Mouse (Mus musculus) midbrain, postnatal 0 days (tissue): ENCODE data around the gene Arhgef25. TPM values are rescaled to one million over a fixed set of nuclear protein-coding genes. Genes with fewer than 3 reads are reported as not detected.
"Not testable (repeated sequence)": the region's sequence is repeated elsewhere in the genome, so short reads cannot be mapped to it uniquely, and the experiment has no call there.

Experiments used
- ATAC-seq: fragments of 200-750 bp; cut with Nextera tagmentation; 2 replicates; pipeline ENCODE4 v1.8.0; 2017; ENCODE audit warnings: moderate number of reproducible peaks, mild to moderate bottlenecking, moderate TSS enrichment, moderate library complexity; ENCODE audit not compliant: low FRiP score
- DNase-seq: peaks from one replicate; pipeline ENCODE4 v3.0.0-alpha.2; 2015; ENCODE audit warnings: low spot score
- H3K27ac ChIP-seq: fragments of 300-500 bp; sonication (generic); 2 replicates; pipeline ENCODE4 v1.5.1; 2014; ENCODE audit warnings: low read depth, mild to moderate bottlenecking, low read length, mixed read lengths
- H3K27me3 ChIP-seq: fragments of 300-500 bp; sonication (generic); 2 replicates; pipeline ENCODE4 v1.6.1; 2014; ENCODE audit warnings: low read length, control low read depth, mixed read lengths; ENCODE audit not compliant: insufficient read depth
- H3K36me3 ChIP-seq: fragments of 300-500 bp; sonication (generic); 2 replicates; pipeline ENCODE4 v1.6.1; 2014; ENCODE audit warnings: low read length, control low read depth, mixed read lengths; ENCODE audit not compliant: insufficient read depth
- H3K4me1 ChIP-seq: fragments of 300-500 bp; sonication (generic); 2 replicates; pipeline ENCODE4 v1.6.1; 2014; ENCODE audit warnings: mild to moderate bottlenecking, control low read depth, antibody characterized with exemption, low read length, mixed read lengths; ENCODE audit not compliant: insufficient read depth
- H3K4me2 ChIP-seq: fragments of 300-500 bp; sonication (generic); 2 replicates; pipeline ENCODE4 v1.6.1; 2014; ENCODE audit warnings: low read depth, mild to moderate bottlenecking, low read length, mixed read lengths; ENCODE audit not compliant: poor library complexity, severe bottlenecking
- H3K4me3 ChIP-seq: fragments of 300-500 bp; sonication (generic); 2 replicates; pipeline ENCODE4 v1.5.1; 2014; ENCODE audit warnings: low read depth, mild to moderate bottlenecking, low read length, moderate library complexity
- H3K9ac ChIP-seq: fragments of 300-500 bp; sonication (generic); replicated peaks from 2 replicates; pipeline ENCODE4 v1.6.1; 2014; ENCODE audit warnings: mild to moderate bottlenecking, low read length, moderate library complexity, mixed read lengths; ENCODE audit not compliant: poor library complexity, severe bottlenecking
- H3K9me3 ChIP-seq: fragments of 300-500 bp; sonication (generic); 2 replicates; pipeline ENCODE4 v1.6.1; 2016; ENCODE audit warnings: low read length, control low read depth
- CTCF ChIP-seq: IDR thresholded peaks from 2 replicates; pipeline ENCODE4 v1.5.1; 2016; ENCODE audit warnings: antibody characterized with exemption, mild to moderate bottlenecking
- WGBS: fragments of 180-500 bp; shearing (Covaris S2); extraction: QIAGEN DNeasy Blood & Tissue Kit; methylation state at CpG from one replicate; pipeline ENCODE4 v1.1.7; 2014; 5-methylcytosine and 5-hydroxymethylcytosine counted together
- polyA plus RNA-seq: library from polyadenylated mRNA; unstranded; fragments of >200 nt; fragmentation: Nextera tagmentation; extraction: Ambion mirVana; gene quantifications from 2 replicates; pipeline ENCODE4 v1.2.1, GENCODE M21; 2015
- total RNA-seq: library from RNA; depleted of rRNA; stranded (reverse); fragments of >200 nt; gene quantifications from 2 replicates; pipeline ENCODE4 v1.2.3, GENCODE M21; 2014; rRNA removed

Arhgef25 gene
- total and polyA plus RNA-seq, 2 experiments from 2014 or later, result 13.5 to 48.8 TPM

- H3K4me2 ChIP-seq, result no peak overlapping the region
- no peaks in the 10 kb centered on the region for H3K27me3 ChIP-seq
- no peak overlapping the region for H3K27ac ChIP-seq
- ATAC-seq (no peak), DNase-seq (no peak)
- H3K9me3 ChIP-seq, result no peaks in the 10 kb centered on the region
- H3K4me1 ChIP-seq, result no peaks in the 10 kb centered on the region
- H3K4me3 ChIP-seq, result no peak overlapping the region
- no peaks in the 10 kb centered on the region for H3K36me3 ChIP-seq
- 88% methylated on average over 11 of the region's 11 CpGs for WGBS
- no peak for TF ChIP-seq CTCF
- no peak overlapping the region for H3K9ac ChIP-seq
Observed at GRCm38 (mm10) chr10:127140971-127141370, 48.9 kb downstream of the Arhgef25 start.

GRCm38 (mm10) chr10:127138328-127139141 is 51.3 kb downstream of the Arhgef25 start:
- Histone ChIP-seq H3K36me3 (no peaks in the 10 kb centered on the region), H3K4me2 (no peak overlapping the region), H3K27ac (no peak overlapping the region), H3K4me1 (no peaks in the 10 kb centered on the region), H3K9ac (no peak overlapping the region), H3K4me3 (no peak overlapping the region), H3K9me3 (no peaks in the 10 kb centered on the region), H3K27me3 (no peaks in the 10 kb centered on the region)
- no peak for ATAC-seq
- WGBS, result 88% methylated on average over 18 of the region's 18 CpGs
- DNase-seq, result no peak
- TF ChIP-seq CTCF, result no peak

DNA sequence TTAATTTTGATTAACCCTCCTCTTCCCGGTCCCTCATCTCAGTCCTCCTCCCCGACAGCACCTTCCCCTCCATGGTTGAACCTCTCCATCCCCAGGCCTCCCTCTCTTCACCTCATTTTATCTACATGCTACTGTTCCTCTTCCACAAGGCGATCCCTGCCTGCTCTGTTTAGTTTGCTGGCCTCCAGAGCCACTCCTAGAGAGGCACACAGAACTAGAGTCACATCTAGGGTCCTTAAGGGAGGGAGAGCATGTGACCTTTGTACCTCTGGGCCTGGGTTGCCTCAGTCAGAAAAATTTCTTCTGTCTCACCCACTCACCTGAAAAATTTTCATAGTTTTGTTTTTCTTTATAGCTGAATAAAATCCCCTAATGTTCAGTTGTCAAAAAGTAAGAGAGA is 52.0 kb downstream of the Arhgef25 start:
- TF ChIP-seq CTCF, result no peak
- Histone ChIP-seq H3K4me1 (no peaks in the 10 kb centered on the region), H3K9ac (no peak overlapping the region), H3K36me3 (no peaks in the 10 kb centered on the region), H3K27ac (no peak overlapping the region), H3K4me3 (no peak overlapping the region), H3K4me2 (no peak overlapping the region), H3K27me3 (no peaks in the 10 kb centered on the region), H3K9me3 (no peaks in the 10 kb centered on the region)
- 89% methylated on average over 3 of the region's 3 CpGs for WGBS
- no peak for ATAC-seq
- DNase-seq, result no peak

- no peak for TF ChIP-seq CTCF
- 87% methylated on average over 4 of the region's 4 CpGs for WGBS
- Histone ChIP-seq H3K4me1 (no peaks in the 10 kb centered on the region), H3K27ac (no peak overlapping the region), H3K4me2 (no peak overlapping the region), H3K4me3 (no peak overlapping the region), H3K27me3 (no peaks in the 10 kb centered on the region), H3K9me3 (no peaks in the 10 kb centered on the region), H3K9ac (no peak overlapping the region), H3K36me3 (no peaks in the 10 kb centered on the region)
- DNase-seq (no peak), ATAC-seq (no peak)
Observed at GRCm38 (mm10) chr10:127136510-127136909, 53.4 kb downstream of the Arhgef25 start.

DNA sequence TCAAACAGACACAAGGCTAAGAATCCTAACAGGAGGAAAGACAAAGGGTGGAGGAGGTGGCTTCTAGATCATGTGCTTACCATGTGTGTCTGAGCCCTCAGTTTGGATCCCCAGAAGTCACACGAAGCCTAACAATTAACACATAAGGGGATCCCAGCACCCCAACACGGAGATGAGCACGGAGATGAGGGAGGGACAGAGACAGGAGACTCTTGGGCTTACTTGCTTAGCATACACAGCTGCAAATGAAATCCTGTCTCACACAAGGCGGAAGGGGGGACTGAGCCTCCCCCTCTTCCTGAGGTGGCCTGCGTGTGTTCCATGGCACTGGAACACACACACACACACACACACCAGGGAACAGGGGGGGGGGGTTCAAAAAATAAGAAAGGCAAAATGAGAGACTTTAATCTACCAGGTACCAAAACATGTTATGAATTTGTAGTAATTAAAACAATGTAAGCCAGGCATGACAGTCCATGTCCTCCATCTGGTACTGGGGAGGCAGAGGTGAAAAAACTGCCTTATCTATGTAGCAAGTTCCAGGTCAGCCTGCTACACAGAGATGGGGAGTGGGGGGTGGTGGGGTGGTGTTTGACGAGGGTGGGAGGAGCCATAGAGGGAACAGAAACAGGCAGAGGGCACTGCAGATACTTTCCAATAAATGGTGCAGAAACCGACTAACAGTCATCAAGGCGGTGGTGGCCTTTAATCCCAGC is 54.6 kb downstream of the Arhgef25 start:
- TF ChIP-seq CTCF, result no peak
- no peak for DNase-seq
- H3K9ac ChIP-seq, result no peak overlapping the region
- no peak overlapping the region for H3K4me3 ChIP-seq
- H3K27ac ChIP-seq, result no peak overlapping the region
- H3K27me3 ChIP-seq, result no peaks in the 10 kb centered on the region
- no peak for ATAC-seq
- no peak overlapping the region for H3K4me2 ChIP-seq
- no peaks in the 10 kb centered on the region for H3K36me3 ChIP-seq
- H3K9me3 ChIP-seq, result no peaks in the 10 kb centered on the region
- WGBS, result 63% methylated on average over 7 of the region's 8 CpGs
- no peaks in the 10 kb centered on the region for H3K4me1 ChIP-seq

- H3K27ac ChIP-seq, H3K27me3 ChIP-seq, H3K4me1 ChIP-seq, ATAC-seq, H3K4me3 ChIP-seq, H3K9ac ChIP-seq, H3K36me3 ChIP-seq, H3K9me3 ChIP-seq, H3K4me2 ChIP-seq, DNase-seq: not testable (repeated sequence)
- 87% methylated on average over 3 of the region's 3 CpGs for WGBS
- peak; percentile 49 for TF ChIP-seq CTCF
Observed at GRCm38 (mm10) chr10:127134394-127135035, 55.4 kb downstream of the Arhgef25 start.

Other genes starting within 250 kb of the Arhgef25 start
- 50.1 and 54.6 TPM in 2 replicates for gene Ctdsp2, start 211.4 kb downstream of the Arhgef25 start, total RNA-seq
- gene Ctdsp2, start 211.4 kb downstream of the Arhgef25 start, polyA plus RNA-seq, result 10.2 and 11.2 TPM in 2 replicates
- 0.90 and 2.0 TPM in 2 replicates for gene Avil, start 189.4 kb downstream of the Arhgef25 start, total RNA-seq
- gene Avil, start 189.4 kb downstream of the Arhgef25 start, polyA plus RNA-seq, result 1.2 and 1.3 TPM in 2 replicates
- 29.3 and 33.8 TPM in 2 replicates for gene Tsfm, start 159.2 kb downstream of the Arhgef25 start, total RNA-seq
- gene Tsfm, start 159.2 kb downstream of the Arhgef25 start, polyA plus RNA-seq, result 60.7 and 63.3 TPM in 2 replicates
- gene Mettl1, start 148.7 kb downstream of the Arhgef25 start, total RNA-seq, result 6.5 and 8.7 TPM in 2 replicates
- gene Mettl1, start 148.7 kb downstream of the Arhgef25 start, polyA plus RNA-seq, result 19.1 TPM in 2 replicates
- not detected in 2 replicates for gene Eef1akmt3, start 148.6 kb downstream of the Arhgef25 start, total RNA-seq
- 0.10 and 0.16 TPM in 2 replicates for gene Eef1akmt3, start 148.6 kb downstream of the Arhgef25 start, polyA plus RNA-seq
- gene Cyp27b1, start 141.8 kb downstream of the Arhgef25 start, total RNA-seq, result 0.22 TPM in 1 of 2 replicates, not detected in the other
- gene Cyp27b1, start 141.8 kb downstream of the Arhgef25 start, polyA plus RNA-seq, result 0.13 TPM in 1 of 2 replicates, not detected in the other
- gene March9, start 129.9 kb downstream of the Arhgef25 start, total RNA-seq, result 84.0 and 90.0 TPM in 2 replicates
- gene March9, start 129.9 kb downstream of the Arhgef25 start, polyA plus RNA-seq, result 8.6 and 9.8 TPM in 2 replicates
- gene Cdk4, start 126.5 kb downstream of the Arhgef25 start, total RNA-seq, result 311 and 365 TPM in 2 replicates
- 364 and 374 TPM in 2 replicates for gene Cdk4, start 126.5 kb downstream of the Arhgef25 start, polyA plus RNA-seq
- 109 and 122 TPM in 2 replicates for gene Tspan31, start 119.8 kb downstream of the Arhgef25 start, total RNA-seq
- 101 and 104 TPM in 2 replicates for gene Tspan31, start 119.8 kb downstream of the Arhgef25 start, polyA plus RNA-seq
- gene Agap2, start 114.8 kb downstream of the Arhgef25 start, total RNA-seq, result 330 and 343 TPM in 2 replicates
- 5.4 and 6.3 TPM in 2 replicates for gene Agap2, start 114.8 kb downstream of the Arhgef25 start, polyA plus RNA-seq
- gene Os9, start 69.0 kb downstream of the Arhgef25 start, total RNA-seq, result 114 and 120 TPM in 2 replicates
- 126 TPM in 2 replicates for gene Os9, start 69.0 kb downstream of the Arhgef25 start, polyA plus RNA-seq
- gene B4galnt1, start 24.9 kb downstream of the Arhgef25 start, total RNA-seq, result 126 and 134 TPM in 2 replicates
- 86.8 and 88.6 TPM in 2 replicates for gene B4galnt1, start 24.9 kb downstream of the Arhgef25 start, polyA plus RNA-seq
- 0.05 TPM in 2 replicates for gene Slc26a10, start 9.4 kb downstream of the Arhgef25 start, total RNA-seq
- gene Slc26a10, start 9.4 kb downstream of the Arhgef25 start, polyA plus RNA-seq, result 0.80 TPM in 2 replicates
- gene Dtx3, start 5.6 kb upstream of the Arhgef25 start, total RNA-seq, result 258 and 275 TPM in 2 replicates
- 205 and 217 TPM in 2 replicates for gene Dtx3, start 5.6 kb upstream of the Arhgef25 start, polyA plus RNA-seq
- gene Pip4k2c, start 21.5 kb upstream of the Arhgef25 start, total RNA-seq, result 17.0 and 18.3 TPM in 2 replicates
- gene Pip4k2c, start 21.5 kb upstream of the Arhgef25 start, polyA plus RNA-seq, result 14.5 and 15.1 TPM in 2 replicates
- gene Kif5a, start 73.3 kb upstream of the Arhgef25 start, total RNA-seq, result 244 and 249 TPM in 2 replicates
- 102 and 103 TPM in 2 replicates for gene Kif5a, start 73.3 kb upstream of the Arhgef25 start, polyA plus RNA-seq
- 274 and 309 TPM in 2 replicates for gene Dctn2, start 76.3 kb upstream of the Arhgef25 start, total RNA-seq
- 318 and 345 TPM in 2 replicates for gene Dctn2, start 76.3 kb upstream of the Arhgef25 start, polyA plus RNA-seq
- gene Mbd6, start 98.9 kb upstream of the Arhgef25 start, total RNA-seq, result 8.2 and 10.0 TPM in 2 replicates
- gene Mbd6, start 98.9 kb upstream of the Arhgef25 start, polyA plus RNA-seq, result 7.3 and 11.2 TPM in 2 replicates
- gene Mars, start 121.7 kb upstream of the Arhgef25 start, total RNA-seq, result 62.6 and 84.3 TPM in 2 replicates
- 103 and 112 TPM in 2 replicates for gene Mars, start 121.7 kb upstream of the Arhgef25 start, polyA plus RNA-seq
- gene Arhgap9, start 131.9 kb upstream of the Arhgef25 start, total RNA-seq, result 0.24 and 1.2 TPM in 2 replicates
- gene Arhgap9, start 131.9 kb upstream of the Arhgef25 start, polyA plus RNA-seq, result 0.91 and 1.0 TPM in 2 replicates
- gene Gli1, start 151.9 kb upstream of the Arhgef25 start, total RNA-seq, result 4.2 and 6.9 TPM in 2 replicates
- gene Gli1, start 151.9 kb upstream of the Arhgef25 start, polyA plus RNA-seq, result 1.0 and 1.1 TPM in 2 replicates
- gene Inhbe, start 164.3 kb upstream of the Arhgef25 start, total RNA-seq, result not detected in 2 replicates
- 0.04 TPM in 1 of 2 replicates, not detected in the other for gene Inhbe, start 164.3 kb upstream of the Arhgef25 start, polyA plus RNA-seq
- not detected in 2 replicates for gene Inhbc, start 180.3 kb upstream of the Arhgef25 start, total RNA-seq
- gene Inhbc, start 180.3 kb upstream of the Arhgef25 start, polyA plus RNA-seq, result not detected in 2 replicates
- 52.0 and 53.2 TPM in 2 replicates for gene R3hdm2, start 190.2 kb upstream of the Arhgef25 start, total RNA-seq
- gene R3hdm2, start 190.2 kb upstream of the Arhgef25 start, polyA plus RNA-seq, result 38.0 and 40.0 TPM in 2 replicates